Mouse (Mus musculus) hindbrain, embryonic 11.5 days (tissue): Measurements from ENCODE around the gene Gcnt7. TPM values are rescaled to one million over a fixed set of nuclear protein-coding genes. Genes with fewer than 3 reads are reported as not detected.

ENCODE experiments used
- ATAC-seq: fragments of 200-750 bp; cut with Nextera tagmentation; 2 replicates; pipeline ENCODE4 v1.8.0; 2017; ENCODE audit warnings: mild to moderate bottlenecking, moderate TSS enrichment, moderate library complexity; ENCODE audit not compliant: low FRiP score
- DNase-seq: peaks from one replicate; pipeline ENCODE4 v3.0.0-alpha.2; 2015; ENCODE audit warnings: low spot score
- H3K27ac ChIP-seq: fragments of 300-500 bp; sonication (generic); 2 replicates; pipeline ENCODE4 v1.5.1; 2014; ENCODE audit warnings: mild to moderate bottlenecking, low read depth, low read length
- H3K27me3 ChIP-seq: fragments of 300-500 bp; sonication (generic); 2 replicates; pipeline ENCODE4 v1.6.1; 2014; ENCODE audit warnings: mild to moderate bottlenecking, low read length, moderate library complexity, mixed read lengths; ENCODE audit not compliant: control insufficient read depth, insufficient read depth
- H3K36me3 ChIP-seq: fragments of 300-500 bp; sonication (generic); 2 replicates; pipeline ENCODE4 v1.6.1; 2014; ENCODE audit warnings: mild to moderate bottlenecking, low read length, moderate library complexity, mixed read lengths; ENCODE audit not compliant: control insufficient read depth, insufficient read depth
- H3K4me1 ChIP-seq: fragments of 300-500 bp; sonication (generic); replicated peaks from 2 replicates; pipeline ENCODE4 v1.6.1; 2014; ENCODE audit warnings: low read length, mixed read lengths; ENCODE audit not compliant: control insufficient read depth, insufficient read depth
- H3K4me2 ChIP-seq: fragments of 300-500 bp; sonication (generic); replicated peaks from 2 replicates; pipeline ENCODE4 v1.6.1; 2014; ENCODE audit warnings: mild to moderate bottlenecking, low read depth, low read length
- H3K4me3 ChIP-seq: fragments of 300-500 bp; sonication (generic); 2 replicates; pipeline ENCODE4 v1.5.1; 2014; ENCODE audit warnings: low read depth, low read length
- H3K9ac ChIP-seq: fragments of 300-500 bp; sonication (generic); 2 replicates; pipeline ENCODE4 v1.6.1; 2014; ENCODE audit warnings: low read depth, low read length
- H3K9me3 ChIP-seq: fragments of 300-500 bp; sonication (generic); 2 replicates; pipeline ENCODE4 v1.6.1; 2016; ENCODE audit warnings: low read length; ENCODE audit not compliant: control insufficient read depth
- WGBS: fragments of 180-500 bp; shearing (Covaris S2); extraction: QIAGEN DNeasy Blood & Tissue Kit; methylation state at CpG from one replicate; pipeline ENCODE4 v1.1.7; 2014; 5-methylcytosine and 5-hydroxymethylcytosine counted together
- polyA plus RNA-seq: library from polyadenylated mRNA; unstranded; fragments of >200 nt; fragmentation: Nextera tagmentation; extraction: Ambion mirVana; gene quantifications from 2 replicates; pipeline ENCODE4 v1.2.1, GENCODE M21; 2014

Gene Gcnt7
- polyA plus RNA-seq, 1 experiment from 2014 or later: 0.97 TPM

DNA sequence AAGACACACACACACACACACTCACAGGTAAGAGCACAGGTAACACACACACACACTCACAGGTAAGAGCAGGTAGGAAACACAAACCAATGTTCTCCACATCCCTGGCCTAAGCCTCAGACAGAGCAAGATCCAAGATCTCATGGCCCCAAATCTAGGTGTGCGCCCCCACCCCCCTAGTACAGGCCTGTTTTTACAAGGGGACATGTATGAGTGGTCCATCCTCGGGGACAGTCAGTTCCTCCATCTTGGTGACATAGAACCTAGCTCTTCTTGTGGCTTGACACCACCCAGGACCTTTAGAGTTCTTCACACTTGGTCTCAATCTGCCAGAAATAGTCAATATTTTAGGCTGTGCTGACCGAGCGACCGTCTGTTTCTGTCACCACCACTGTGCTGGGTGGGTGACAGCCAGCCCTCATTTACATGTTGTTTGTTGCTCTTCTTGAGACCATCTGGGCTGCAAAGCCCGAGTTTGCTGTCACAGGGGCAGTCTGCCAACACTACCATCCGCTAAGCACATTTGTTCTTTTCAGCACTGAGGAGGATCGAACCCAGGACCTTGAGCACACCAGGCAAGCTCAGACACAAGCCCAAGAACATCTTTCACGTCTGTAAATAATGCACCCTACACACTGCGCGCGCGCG is 25.5 kb upstream of the Gcnt7 start:
- H3K4me3 ChIP-seq: no peak overlapping the region
- WGBS: 84% methylated on average over 14 of the region's 14 CpGs
- no peak overlapping the region for H3K9ac ChIP-seq
- H3K9me3 ChIP-seq: no peaks in the 10 kb centered on the region
- H3K27me3 ChIP-seq: no peaks in the 10 kb centered on the region
- no peaks in the 10 kb centered on the region for H3K4me1 ChIP-seq
- ATAC-seq (no peak), DNase-seq (no peak)
- H3K27ac ChIP-seq: no peak overlapping the region
- H3K4me2 ChIP-seq: no peak overlapping the region
- no peaks in the 10 kb centered on the region for H3K36me3 ChIP-seq

- ATAC-seq: no peak
- no peaks in the 10 kb centered on the region for H3K4me1 ChIP-seq
- H3K9me3 ChIP-seq: no peaks in the 10 kb centered on the region
- no peak overlapping the region for H3K27ac ChIP-seq
- 87% methylated on average over 16 of the region's 16 CpGs for WGBS
- DNase-seq: no peak
- H3K4me2 ChIP-seq: no peak overlapping the region
- H3K4me3 ChIP-seq: no peak overlapping the region
- H3K27me3 ChIP-seq: no peaks in the 10 kb centered on the region
- H3K36me3 ChIP-seq: no peaks in the 10 kb centered on the region
- no peak overlapping the region for H3K9ac ChIP-seq
These were observed 23.4 kb upstream of the Gcnt7 start for GRCm38 (mm10) chr2:172481654-172482385.

DNA sequence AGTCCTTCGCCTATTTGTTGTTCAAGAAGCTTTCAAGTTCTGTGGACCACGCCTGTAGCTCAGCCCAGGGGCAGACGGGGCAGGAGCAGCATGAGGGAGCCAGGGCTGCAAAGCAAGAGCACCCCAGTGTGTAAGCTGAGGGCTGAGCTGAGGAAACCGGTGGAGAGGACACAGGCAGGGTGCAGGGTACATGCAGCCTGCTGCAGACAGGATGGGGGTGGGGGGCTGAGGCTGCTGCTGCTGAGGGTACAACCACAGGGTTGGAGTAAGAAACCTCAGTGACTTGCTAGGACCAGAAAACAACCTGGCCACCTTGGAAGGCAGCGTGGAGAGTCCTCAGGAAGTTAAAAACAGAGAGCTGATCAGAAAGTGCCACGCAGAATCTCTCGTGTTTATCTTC is 21.9 kb upstream of the Gcnt7 start:
- no peaks in the 10 kb centered on the region for H3K4me1 ChIP-seq
- H3K9me3 ChIP-seq: no peaks in the 10 kb centered on the region
- H3K36me3 ChIP-seq: no peaks in the 10 kb centered on the region
- H3K27ac ChIP-seq: no peak overlapping the region
- ATAC-seq (no peak), DNase-seq (no peak)
- 75% methylated on average over 7 of the region's 7 CpGs for WGBS
- H3K4me3 ChIP-seq: no peak overlapping the region
- H3K9ac ChIP-seq: no peak overlapping the region
- no peak overlapping the region for H3K4me2 ChIP-seq
- no peaks in the 10 kb centered on the region for H3K27me3 ChIP-seq

DNA sequence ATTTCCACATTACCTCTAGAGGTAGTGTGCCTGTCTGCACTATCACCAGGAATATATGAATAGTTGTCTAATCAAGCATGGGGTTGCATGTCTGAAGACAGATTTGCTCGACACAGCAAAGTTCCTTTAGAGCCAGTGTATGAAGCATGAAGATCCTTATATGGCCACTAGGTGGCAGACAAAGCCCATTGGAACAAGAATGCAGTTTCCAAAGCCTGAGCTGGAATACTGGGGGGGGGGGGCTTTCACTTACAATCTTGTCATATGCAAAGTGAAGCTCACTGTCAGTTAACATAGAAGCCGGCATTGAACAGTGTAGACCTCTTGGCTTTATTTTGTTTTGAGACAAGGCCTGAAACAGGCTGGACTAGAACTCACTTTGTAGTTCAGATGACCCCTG is 19.5 kb upstream of the Gcnt7 start:
- H3K36me3 ChIP-seq: no peaks in the 10 kb centered on the region
- ATAC-seq: peak; percentile 30; the same call in 1 of the 2 replicates
- whole genome bisulfite sequencing: 9% methylated on average over 2 of the region's 2 CpGs

GRCm38 (mm10) chr2:172477350-172477749 is 19.0 kb upstream of the Gcnt7 start:
- Histone ChIP-seq H3K27ac (no peak overlapping the region), H3K9ac (no peak overlapping the region), H3K4me1 (no peaks in the 10 kb centered on the region), H3K36me3 (no peaks in the 10 kb centered on the region), H3K4me3 (no peak overlapping the region), H3K4me2 (no peak overlapping the region), H3K9me3 (no peaks in the 10 kb centered on the region), H3K27me3 (no peaks in the 10 kb centered on the region)
- 59% methylated on average over 3 of the region's 3 CpGs for WGBS
- peak; percentile 14; the same call in 1 of the 2 replicates for ATAC-seq
- no peak for DNase-seq

More for the DNA sequence above, 19.5 kb upstream of the Gcnt7 start:
- H3K9me3 ChIP-seq: no peaks in the 10 kb centered on the region
- no peak overlapping the region for H3K27ac ChIP-seq
- no peak overlapping the region for H3K4me3 ChIP-seq
- no peak overlapping the region for H3K4me2 ChIP-seq
- no peaks in the 10 kb centered on the region for H3K4me1 ChIP-seq
- no peak overlapping the region for H3K9ac ChIP-seq
- no peaks in the 10 kb centered on the region for H3K27me3 ChIP-seq
- DNase-seq: peak; percentile 70

DNA sequence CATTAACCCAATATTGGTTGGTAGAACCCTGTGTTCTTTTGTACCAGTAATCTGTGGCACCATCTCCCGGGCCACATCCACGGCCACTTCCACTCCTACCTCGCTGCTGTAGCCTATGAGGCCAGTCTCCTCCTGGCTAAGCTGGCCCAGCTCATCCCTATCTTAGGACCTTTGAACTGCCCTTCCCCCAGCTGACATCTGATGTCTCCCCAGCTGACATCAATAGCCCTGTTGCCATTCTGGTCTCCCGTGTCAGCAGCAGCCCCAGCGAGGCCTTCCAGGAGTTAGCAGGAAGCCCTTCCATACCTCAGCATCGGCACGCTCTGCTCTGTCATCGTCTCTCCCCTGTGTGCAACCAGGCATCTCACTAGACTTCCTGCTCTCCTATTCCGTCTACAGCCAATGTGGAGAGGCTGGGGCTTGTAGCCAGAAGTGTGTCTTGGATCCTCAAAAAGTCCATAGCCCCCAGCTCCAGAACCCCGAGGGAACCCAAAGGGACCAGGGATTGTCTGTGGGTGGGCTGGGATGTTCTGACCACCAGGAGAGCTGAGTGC is 18.4 kb upstream of the Gcnt7 start:
- Histone ChIP-seq H3K27ac (no peak overlapping the region), H3K9me3 (no peaks in the 10 kb centered on the region), H3K9ac (no peak overlapping the region), H3K36me3 (no peaks in the 10 kb centered on the region), H3K4me1 (no peaks in the 10 kb centered on the region), H3K27me3 (no peaks in the 10 kb centered on the region), H3K4me3 (no peak overlapping the region), H3K4me2 (no peak overlapping the region)
- WGBS: 37% methylated on average over 10 of the region's 10 CpGs
- DNase-seq: no peak
- no peak for ATAC-seq

- 34% methylated on average over 6 of the region's 6 CpGs for WGBS
- H3K4me2 ChIP-seq: no peak overlapping the region
- no peak overlapping the region for H3K4me3 ChIP-seq
- H3K27ac ChIP-seq: no peak overlapping the region
- no peaks in the 10 kb centered on the region for H3K9me3 ChIP-seq
- H3K4me1 ChIP-seq: no peaks in the 10 kb centered on the region
- no peak for ATAC-seq
- no peaks in the 10 kb centered on the region for H3K36me3 ChIP-seq
- H3K27me3 ChIP-seq: no peaks in the 10 kb centered on the region
- no peak overlapping the region for H3K9ac ChIP-seq
- DNase-seq: peak; percentile 19
These were observed 16.6 kb upstream of the Gcnt7 start for GRCm38 (mm10) chr2:172474970-172475369.

DNA sequence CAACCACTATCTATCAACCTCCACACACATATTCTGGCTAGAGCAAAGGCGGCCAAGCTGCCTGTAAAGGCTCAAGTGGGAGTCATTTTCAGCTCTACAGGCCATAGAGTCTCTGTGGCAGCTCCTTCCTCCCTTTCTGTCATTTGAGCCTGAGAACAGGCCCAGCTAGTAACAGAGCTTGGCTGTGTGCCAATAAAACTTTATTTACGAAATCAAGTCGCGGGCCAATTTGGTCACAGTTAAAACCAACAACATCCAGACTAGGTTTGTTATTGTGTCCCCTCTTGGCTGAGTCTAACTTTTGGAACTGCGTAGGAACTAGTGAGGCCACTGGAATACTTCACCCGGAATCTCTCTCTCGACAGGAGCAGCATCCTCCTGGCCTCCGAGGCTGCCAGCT is 15.2 kb upstream of the Gcnt7 start:
- no peak overlapping the region for H3K27ac ChIP-seq
- 89% methylated on average over 8 of the region's 8 CpGs for WGBS
- H3K4me1 ChIP-seq: no peaks in the 10 kb centered on the region
- H3K27me3 ChIP-seq: no peaks in the 10 kb centered on the region
- ATAC-seq (no peak), DNase-seq (no peak)
- no peak overlapping the region for H3K4me3 ChIP-seq
- no peaks in the 10 kb centered on the region; the same call in 1 of the 2 replicates for H3K36me3 ChIP-seq
- no peak overlapping the region for H3K4me2 ChIP-seq
- no peak overlapping the region for H3K9ac ChIP-seq
- H3K9me3 ChIP-seq: no peaks in the 10 kb centered on the region

DNA sequence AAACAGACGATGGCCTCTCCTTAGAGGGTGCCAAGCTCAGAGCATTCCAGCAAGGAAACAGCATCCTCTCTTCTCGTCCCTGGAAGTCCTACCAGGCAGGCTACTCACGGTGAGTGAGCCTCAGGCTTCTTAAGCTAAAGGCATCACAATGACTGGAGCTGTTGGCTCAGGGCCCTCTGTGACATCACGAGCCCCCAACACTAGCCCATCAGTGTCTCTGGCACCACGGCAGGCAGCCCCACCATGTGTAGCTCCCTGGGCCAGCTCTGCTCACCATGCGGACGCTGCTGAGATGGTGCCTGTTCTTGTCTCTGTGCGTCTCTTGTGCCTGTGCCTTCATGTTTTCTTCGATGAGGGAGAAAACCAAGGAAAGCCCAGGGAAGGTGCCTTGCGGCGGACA is 13.9 kb upstream of the Gcnt7 start, which contains the start of gene Fam209:
Fam209 (plus strand) TSS at position 203 of the 400 bp plus-strand sequence.
- Histone ChIP-seq H3K4me1 (no peaks in the 10 kb centered on the region), H3K9me3 (no peaks in the 10 kb centered on the region), H3K27me3 (no peaks in the 10 kb centered on the region), H3K9ac (no peak within 1 kb of the TSS), H3K4me2 (no peak within 1 kb of the TSS), H3K4me3 (no peak within 1 kb of the TSS), H3K36me3 (no peaks in the 10 kb centered on the region; the same call in 1 of the 2 replicates), H3K27ac (no peak within 1 kb of the TSS)
- no peak for ATAC-seq
- 86% methylated on average over 11 of the region's 11 CpGs for WGBS
- DNase-seq: no peak
